In the genomic region with DNA sequence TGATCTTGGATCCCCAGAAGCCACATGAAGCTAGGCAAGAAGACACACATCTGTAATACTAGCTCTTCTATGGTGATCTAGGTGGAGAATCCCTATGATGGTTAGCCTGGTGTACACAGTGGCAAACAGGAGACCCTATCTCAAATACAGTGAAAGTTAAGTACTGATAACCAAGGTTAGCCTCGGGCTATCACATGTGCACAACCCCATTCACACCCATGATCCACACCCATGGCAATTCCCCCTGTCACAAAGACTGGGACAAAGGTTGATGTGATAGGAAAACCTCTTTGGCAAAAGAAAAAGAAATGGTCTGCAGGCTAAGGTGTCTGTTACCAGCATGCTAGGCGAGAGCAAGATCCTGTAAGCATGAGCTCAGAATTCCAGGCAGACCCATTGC, we compare ENCODE assay signal across 36 mouse cellular contexts. TPM values are rescaled to one million over a fixed set of nuclear protein-coding genes. Genes with fewer than 3 reads are reported as not detected.
"Had no signal": no experiment of that assay in that cellular context is flagged by ENCODE, and none has a peak within 500 bp of the region (broad histone marks: within the 10 kb centered on the region; RNA-seq: fewer than 3 reads in every experiment).

No protein-coding gene starts in this region.

- ATAC-seq: hindbrain, embryonic 16.5 days; hindbrain, postnatal 0 days; inflammation-experienced regulatory T-cells, adult 6 months had no signal

- H3K4me2 ChIP-seq: heart, embryonic 11.5 days; heart, embryonic 12.5 days; heart, embryonic 13.5 days; heart, embryonic 15.5 days; hindbrain, embryonic 12.5 days; hindbrain, embryonic 13.5 days; hindbrain, embryonic 14.5 days; hindbrain, embryonic 15.5 days; kidney, embryonic 15.5 days had no signal

- H3K4me1 ChIP-seq: heart, embryonic 10.5 days; heart, embryonic 12.5 days; heart, embryonic 13.5 days; heart, embryonic 15.5 days; hindbrain, embryonic 12.5 days; hindbrain, embryonic 15.5 days; kidney, embryonic 15.5 days had no signal

- H3K9ac ChIP-seq: heart, embryonic 12.5 days; heart, embryonic 13.5 days; heart, embryonic 15.5 days; hindbrain, embryonic 12.5 days; hindbrain, embryonic 13.5 days; hindbrain, embryonic 14.5 days; hindbrain, embryonic 15.5 days; kidney, embryonic 15.5 days had no signal

- H3K9me3 ChIP-seq: heart, embryonic 10.5 days; heart, embryonic 12.5 days; heart, embryonic 13.5 days; heart, embryonic 15.5 days; hindbrain, embryonic 10.5 days; hindbrain, embryonic 12.5 days; hindbrain, embryonic 13.5 days; hindbrain, embryonic 15.5 days; kidney, embryonic 15.5 days had no signal

- H3K27ac ChIP-seq: heart, adult 2 months; heart, embryonic 10.5 days; heart, embryonic 13.5 days; heart, embryonic 15.5 days; hindbrain, embryonic 10.5 days; hindbrain, embryonic 12.5 days; hindbrain, embryonic 13.5 days; hindbrain, embryonic 14.5 days; hindbrain, embryonic 15.5 days; hindbrain, postnatal 0 days; kidney, embryonic 15.5 days; kidney, postnatal 0 days; layer of hippocampus, adult 2 months had no signal

- DNase-seq: heart, adult 2 months; heart, postnatal 10 days; heart, postnatal 14 days; heart, postnatal 36 days; heart, postnatal 4 days; kidney, adult 11 months; kidney, adult 18-20 months; kidney, adult 2 months; kidney, adult 8-10 months; kidney, adult 9 months; kidney, postnatal 10 days; kidney, postnatal 14 days; kidney, postnatal 36 days; kidney, postnatal 4 days; layer of hippocampus, adult 9-11 months; layer of hippocampus, postnatal 36 days had no signal

- H3K4me3 ChIP-seq: heart, adult 2 months; heart, embryonic 10.5 days; heart, embryonic 12.5 days; heart, embryonic 13.5 days; heart, embryonic 15.5 days; hindbrain, embryonic 10.5 days; hindbrain, embryonic 12.5 days; hindbrain, embryonic 13.5 days; hindbrain, embryonic 15.5 days; kidney, embryonic 15.5 days; layer of hippocampus, adult 2 months had no signal

- H3K27me3 ChIP-seq: heart, embryonic 12.5 days; heart, embryonic 13.5 days; heart, embryonic 15.5 days; hindbrain, embryonic 12.5 days; hindbrain, embryonic 13.5 days; hindbrain, embryonic 15.5 days; kidney, embryonic 15.5 days had no signal

- H3K36me3 ChIP-seq: heart, embryonic 10.5 days; heart, embryonic 12.5 days; heart, embryonic 13.5 days; heart, embryonic 15.5 days; hindbrain, embryonic 10.5 days; hindbrain, embryonic 12.5 days; hindbrain, embryonic 13.5 days; hindbrain, embryonic 15.5 days; kidney, embryonic 15.5 days had no signal

RNA-seq across cellular contexts. Expression of gene Gucy1b2, which starts 16.0 kb away (rescaled TPM):
- polyA plus RNA-seq: heart, embryonic 11.5 days; inflammation-experienced regulatory T-cells, adult 6 months; intestine, embryonic 14.5 days; kidney, embryonic 14.5 days; kidney, embryonic 15.5 days; kidney, embryonic 16.5 days; kidney, postnatal 0 days; large intestine, adult 2 months had no signal
